Mouse (Mus musculus) B cell, adult 2 months (primary cell): ENCODE data around the gene Fbxl2.

ENCODE experiments used
- DNase-seq, 2 experiments: peaks; one replicate each; pipeline ENCODE4 v3.0.0; 2022

The Fbxl2 gene

GRCm38 (mm10) chr9:114016402-114016801 is 29.6 kb downstream of the Fbxl2 start:
- no peak for DNase-seq

- peak in 1 of 2 experiments; percentile 13 for DNase-seq
These were observed 30.3 kb downstream of the Fbxl2 start for GRCm38 (mm10) chr9:114015724-114016123.

GRCm38 (mm10) chr9:114014034-114014433 is 32.0 kb downstream of the Fbxl2 start:
- DNase-seq, result no peak

GRCm38 (mm10) chr9:114011203-114011602 is 34.8 kb downstream of the Fbxl2 start:
- DNase-seq, result no peak

- no peak for DNase-seq
These were observed 36.5 kb downstream of the Fbxl2 start for GRCm38 (mm10) chr9:114009526-114009925.

- DNase-seq, result no peak
These were observed 38.1 kb downstream of the Fbxl2 start for GRCm38 (mm10) chr9:114007850-114008350.

GRCm38 (mm10) chr9:114006801-114007200 is 39.2 kb downstream of the Fbxl2 start:
- no peak for DNase-seq

- DNase-seq, result no peak
These were observed 47.7 kb downstream of the Fbxl2 start for GRCm38 (mm10) chr9:113998311-113998710.

GRCm38 (mm10) chr9:113992810-113993209 is 53.2 kb downstream of the Fbxl2 start:
- no peak for DNase-seq

GRCm38 (mm10) chr9:113990547-113991248 is 55.3 kb downstream of the Fbxl2 start:
- DNase-seq, result peak; percentile 78 to 81

- no peak for DNase-seq
These were observed 60.9 kb downstream of the Fbxl2 start for GRCm38 (mm10) chr9:113984946-113985620.

- DNase-seq, result no peak
These were observed 62.9 kb downstream of the Fbxl2 start for GRCm38 (mm10) chr9:113982883-113983670.

GRCm38 (mm10) chr9:113982451-113982850 is 63.5 kb downstream of the Fbxl2 start:
- DNase-seq, result no peak

- DNase-seq, result no peak
These were observed 64.7 kb downstream of the Fbxl2 start for GRCm38 (mm10) chr9:113981099-113981880.

- no peak for DNase-seq
These were observed 66.6 kb downstream of the Fbxl2 start for GRCm38 (mm10) chr9:113979356-113979755.

GRCm38 (mm10) chr9:113978656-113979055 is 67.3 kb downstream of the Fbxl2 start:
- no peak for DNase-seq

- no peak for DNase-seq
These were observed 68.7 kb downstream of the Fbxl2 start for GRCm38 (mm10) chr9:113977225-113977840.

- no peak for DNase-seq
These were observed 69.7 kb downstream of the Fbxl2 start for GRCm38 (mm10) chr9:113976264-113976663.

- DNase-seq, result no peak
These were observed 70.5 kb downstream of the Fbxl2 start for GRCm38 (mm10) chr9:113975442-113975841.

- no peak for DNase-seq
These were observed 71.0 kb downstream of the Fbxl2 start for GRCm38 (mm10) chr9:113974945-113975344.

GRCm38 (mm10) chr9:113973857-113974256 is 72.1 kb downstream of the Fbxl2 start:
- DNase-seq, result no peak

GRCm38 (mm10) chr9:113971615-113972014 is 74.4 kb downstream of the Fbxl2 start:
- no peak for DNase-seq
